Mouse (Mus musculus) embryonic facial prominence, embryonic 13.5 days (tissue): ENCODE data around the gene Dlec1. TPM values are rescaled to one million over a fixed set of nuclear protein-coding genes. Genes with fewer than 3 reads are reported as not detected.

ENCODE experiments used
- ATAC-seq: fragments of 200-750 bp; cut with Nextera tagmentation; 2 replicates; pipeline ENCODE4 v1.8.0; 2017; ENCODE audit warnings: low read depth; ENCODE audit not compliant: insufficient number of reproducible peaks, insufficient read depth, low FRiP score, low TSS enrichment
- H3K27ac ChIP-seq: fragments of 300-500 bp; sonication (generic); 2 replicates; pipeline ENCODE4 v1.5.1; 2015; ENCODE audit warnings: moderate library complexity, mild to moderate bottlenecking, inconsistent platforms
- H3K27me3 ChIP-seq: fragments of 300-500 bp; sonication (generic); 2 replicates; pipeline ENCODE4 v1.6.1; 2015; ENCODE audit warnings: mild to moderate bottlenecking, inconsistent platforms
- H3K36me3 ChIP-seq: fragments of 300-500 bp; sonication (generic); 2 replicates; pipeline ENCODE4 v1.6.1; 2015; ENCODE audit warnings: mild to moderate bottlenecking, inconsistent platforms
- H3K4me1 ChIP-seq: fragments of 300-500 bp; sonication (generic); 2 replicates; pipeline ENCODE4 v1.6.1; 2015; ENCODE audit warnings: inconsistent platforms
- H3K4me2 ChIP-seq: fragments of 300-500 bp; sonication (generic); 2 replicates; pipeline ENCODE4 v1.6.1; 2015; ENCODE audit warnings: moderate library complexity, mild to moderate bottlenecking, inconsistent platforms
- H3K4me3 ChIP-seq: fragments of 300-500 bp; sonication (generic); 2 replicates; pipeline ENCODE4 v1.5.1; 2015; ENCODE audit warnings: mild to moderate bottlenecking, inconsistent platforms
- H3K9ac ChIP-seq: fragments of 300-500 bp; sonication (generic); 2 replicates; pipeline ENCODE4 v1.6.1; 2015; ENCODE audit warnings: mild to moderate bottlenecking, inconsistent platforms
- H3K9me3 ChIP-seq: fragments of 300-500 bp; sonication (generic); 2 replicates; pipeline ENCODE4 v1.6.1; 2016; ENCODE audit warnings: inconsistent platforms
- WGBS: fragments of 180-500 bp; shearing (Covaris S2); methylation state at CpG from one replicate; pipeline ENCODE4 v1.1.7; 2015; ENCODE audit warnings: mixed read lengths; 5-methylcytosine and 5-hydroxymethylcytosine counted together
- polyA plus RNA-seq: library from polyadenylated mRNA; unstranded; fragments of >200 nt; fragmentation: Nextera tagmentation; extraction: Ambion mirVana; gene quantifications from 2 replicates; pipeline ENCODE4 v1.2.1, GENCODE M21; 2015

The Dlec1 gene
- polyA plus RNA-seq, 1 experiment from 2014 or later = 1.1 TPM

DNA sequence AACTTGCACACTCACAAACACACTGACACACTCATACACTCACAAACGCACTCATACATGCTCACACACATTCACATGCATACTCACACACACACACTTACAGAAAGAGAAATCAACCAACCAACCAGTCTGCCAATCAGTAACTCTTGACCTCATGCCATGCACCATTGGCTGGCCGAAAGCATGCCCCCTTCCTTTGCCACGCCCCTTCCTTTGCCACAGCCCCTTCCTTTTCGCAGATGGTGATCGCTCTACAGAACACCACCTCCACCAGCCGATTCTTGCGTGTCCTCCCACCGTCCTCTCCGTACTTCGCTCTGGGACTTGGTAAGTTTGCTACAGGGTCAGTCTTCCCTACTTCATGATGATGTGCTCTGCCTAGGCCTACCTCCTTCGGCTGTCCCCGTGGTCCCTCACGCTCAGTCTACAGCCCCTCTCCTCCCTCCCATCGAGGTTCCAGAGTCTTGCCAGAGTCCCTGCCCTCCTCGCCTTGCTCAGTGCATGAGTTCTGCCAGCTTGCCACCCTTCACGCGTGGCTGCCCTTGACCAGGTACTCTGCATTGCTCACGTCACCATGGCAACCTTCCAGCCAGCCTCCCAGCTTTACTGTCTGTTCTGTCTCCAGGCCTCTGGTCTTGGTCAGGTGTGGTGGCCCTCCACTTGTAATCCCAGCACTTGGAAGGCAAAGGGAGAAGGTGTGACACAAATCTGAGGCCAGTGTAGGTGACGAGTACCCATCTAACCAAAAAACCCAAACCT lies 17.3 kb downstream of the Dlec1 start:
- ATAC-seq = no peak
- WGBS = 87% methylated on average over 19 of the region's 19 CpGs
- Histone ChIP-seq H3K27ac (no peak overlapping the region), H3K4me3 (no peak overlapping the region), H3K9ac (no peak overlapping the region), H3K9me3 (no peaks in the 10 kb centered on the region), H3K36me3 (no peaks in the 10 kb centered on the region), H3K4me1 (no peaks in the 10 kb centered on the region), H3K27me3 (no peaks in the 10 kb centered on the region), H3K4me2 (no peak overlapping the region)

DNA sequence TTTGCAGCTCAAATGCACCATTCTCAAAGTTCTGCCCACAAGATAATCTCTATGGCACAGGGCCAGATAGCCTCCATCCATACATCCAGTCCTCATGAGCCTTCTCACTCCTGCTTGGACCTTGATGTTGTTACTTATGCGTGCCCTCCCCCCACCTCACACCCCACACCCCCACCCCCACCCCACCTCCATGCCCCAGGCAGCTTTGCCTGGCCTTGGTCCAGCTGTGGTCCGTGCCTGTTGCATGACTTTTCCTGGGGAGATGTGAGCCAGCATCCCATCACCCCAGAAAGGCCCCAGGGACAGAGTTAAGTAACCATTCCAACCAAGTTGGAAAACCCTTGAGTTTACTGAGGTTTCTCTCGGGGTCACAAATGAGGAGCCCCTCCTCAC lies 17.9 kb downstream of the Dlec1 start:
- Histone ChIP-seq H3K4me1 (no peaks in the 10 kb centered on the region), H3K27ac (no peak overlapping the region), H3K9me3 (no peaks in the 10 kb centered on the region), H3K4me2 (no peak overlapping the region), H3K27me3 (no peaks in the 10 kb centered on the region), H3K9ac (no peak overlapping the region), H3K36me3 (no peaks in the 10 kb centered on the region), H3K4me3 (no peak overlapping the region)
- 64% methylated on average over 3 of the region's 3 CpGs for WGBS
- no peak for ATAC-seq

DNA sequence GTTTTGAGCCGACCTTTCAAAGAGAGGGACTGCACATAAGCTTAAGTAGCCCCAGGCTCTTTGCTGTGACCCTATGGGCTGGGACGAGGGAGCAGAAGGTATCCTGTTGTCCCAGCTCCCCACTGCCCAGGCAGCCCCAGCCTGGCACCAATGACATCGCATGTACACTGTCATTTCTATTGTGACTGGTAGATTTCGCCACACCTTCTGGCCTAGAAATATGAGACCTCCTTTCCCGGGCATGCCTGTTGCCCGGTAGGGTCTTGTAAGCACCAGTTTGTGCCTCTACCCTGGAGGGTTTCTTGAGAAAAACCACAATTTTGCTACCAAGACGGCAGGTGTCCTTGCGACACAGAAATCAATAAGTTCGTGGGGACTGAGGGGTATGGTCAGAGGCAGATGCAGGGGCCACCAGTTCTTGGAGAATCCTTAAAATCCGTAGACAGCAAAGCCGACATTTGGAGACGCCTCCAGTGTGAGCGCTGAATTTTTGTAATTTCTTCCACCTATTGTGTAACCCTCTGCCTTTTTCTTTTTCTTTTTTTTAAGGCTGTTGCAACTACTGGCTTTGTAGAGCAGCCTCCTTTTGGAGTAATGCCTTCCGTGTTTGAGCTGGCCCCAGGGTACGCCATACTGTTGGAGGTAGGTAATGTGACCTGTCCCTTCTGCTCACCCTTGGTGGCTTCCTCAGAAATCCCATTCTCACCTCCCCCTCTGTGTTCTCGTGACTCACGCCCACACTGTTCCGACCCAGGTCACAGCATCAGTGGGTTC lies 20.5 kb downstream of the Dlec1 start:
- H3K27me3 ChIP-seq = no peaks in the 10 kb centered on the region
- H3K9ac ChIP-seq = no peak overlapping the region
- no peak overlapping the region for H3K4me2 ChIP-seq
- no peak overlapping the region for H3K4me3 ChIP-seq
- no peak overlapping the region for H3K27ac ChIP-seq
- ATAC-seq = no peak
- no peaks in the 10 kb centered on the region for H3K4me1 ChIP-seq
- no peaks in the 10 kb centered on the region for H3K9me3 ChIP-seq
- 75% methylated on average over 18 of the region's 18 CpGs for WGBS
- no peaks in the 10 kb centered on the region for H3K36me3 ChIP-seq

DNA sequence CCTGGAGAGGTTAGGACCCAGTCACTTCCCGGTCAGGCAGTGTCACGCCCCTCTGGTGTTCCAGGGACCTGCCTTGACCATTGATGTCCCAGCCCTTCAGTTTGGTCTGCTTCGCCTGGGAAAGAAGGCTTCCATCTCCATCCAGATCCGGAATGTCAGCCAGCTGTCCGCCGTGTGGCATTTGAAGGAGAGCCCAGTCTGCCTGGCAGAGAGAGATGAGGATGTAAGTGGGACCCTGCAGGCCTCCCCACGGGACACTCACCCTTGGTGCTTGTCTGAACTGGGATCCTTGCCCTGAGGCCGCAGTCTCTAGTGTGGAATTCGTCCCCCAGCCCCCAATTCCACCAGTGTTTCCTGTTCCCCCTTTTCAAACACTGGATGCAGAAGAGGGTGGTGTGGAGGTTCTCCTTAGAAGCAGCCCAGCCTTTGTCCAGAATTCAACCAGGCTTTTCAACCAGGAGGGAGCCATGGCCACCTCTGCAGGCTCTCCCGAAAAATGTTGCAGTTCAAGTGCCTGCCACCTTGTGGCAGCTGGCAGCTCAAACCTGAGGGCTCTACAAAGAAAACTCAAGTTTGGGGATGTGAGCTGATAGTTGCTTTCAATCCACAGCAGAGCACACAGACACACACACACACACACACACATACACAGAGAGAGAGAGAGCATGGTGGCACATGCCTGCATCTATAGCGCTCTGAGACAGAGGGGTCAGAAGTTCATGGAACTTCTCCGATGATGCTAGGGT lies 26.3 kb downstream of the Dlec1 start:
- Histone ChIP-seq H3K36me3 (no peaks in the 10 kb centered on the region), H3K27ac (no peak overlapping the region), H3K4me1 (no peaks in the 10 kb centered on the region), H3K9ac (no peak overlapping the region), H3K4me3 (no peak overlapping the region), H3K4me2 (no peak overlapping the region), H3K27me3 (no peaks in the 10 kb centered on the region), H3K9me3 (no peaks in the 10 kb centered on the region)
- ATAC-seq = no peak
- WGBS = 72% methylated on average over 12 of the region's 12 CpGs

DNA sequence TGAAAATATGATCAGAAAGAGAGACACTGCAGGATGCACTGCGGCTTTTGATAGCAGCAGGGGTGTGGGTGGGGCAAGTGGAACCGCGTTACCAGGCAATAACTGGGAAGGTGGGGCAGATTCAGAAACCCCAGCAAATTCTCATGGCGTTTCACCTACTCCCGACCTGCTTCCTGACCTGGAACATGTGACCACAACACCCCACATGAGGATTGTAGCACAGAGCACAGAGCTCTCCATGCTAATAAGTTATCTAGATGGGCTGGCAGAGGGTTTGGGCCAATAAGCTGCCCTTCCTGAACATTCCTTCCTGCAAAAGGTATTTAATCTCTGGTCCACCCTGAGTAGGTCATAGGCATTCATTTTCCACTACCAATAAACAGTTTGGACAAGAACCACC lies 28.4 kb downstream of the Dlec1 start:
- no peaks in the 10 kb centered on the region for H3K9me3 ChIP-seq
- no peak overlapping the region for H3K9ac ChIP-seq
- no peak overlapping the region for H3K27ac ChIP-seq
- no peak overlapping the region for H3K4me3 ChIP-seq
- no peaks in the 10 kb centered on the region for H3K4me1 ChIP-seq
- no peak overlapping the region for H3K4me2 ChIP-seq
- H3K36me3 ChIP-seq = no peaks in the 10 kb centered on the region
- WGBS = 59% methylated on average over 5 of the region's 5 CpGs
- no peaks in the 10 kb centered on the region for H3K27me3 ChIP-seq
- ATAC-seq = no peak

DNA sequence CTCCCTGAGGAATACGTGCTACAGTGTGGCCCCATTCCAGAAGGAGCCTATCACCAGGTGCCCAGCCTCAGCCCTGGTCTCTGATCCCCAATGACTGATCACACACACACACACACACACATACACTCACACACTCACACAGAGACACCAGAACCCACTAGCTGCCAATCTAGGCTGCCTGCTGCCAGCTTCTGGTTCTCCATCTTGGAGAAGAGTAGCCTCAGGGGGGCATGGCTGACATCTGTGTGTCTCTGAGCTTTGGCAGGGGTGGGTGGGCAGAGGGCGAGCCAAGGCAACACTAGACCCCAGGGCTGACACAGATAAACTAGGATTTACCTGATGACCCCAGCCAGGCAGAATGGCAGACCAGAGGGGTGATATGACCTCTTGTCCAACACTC lies 36.6 kb downstream of the Dlec1 start:
- Histone ChIP-seq H3K27ac (no peak overlapping the region), H3K4me3 (no peak overlapping the region), H3K9ac (no peak overlapping the region), H3K36me3 (no peaks in the 10 kb centered on the region), H3K9me3 (no peaks in the 10 kb centered on the region), H3K4me1 (no peaks in the 10 kb centered on the region), H3K27me3 (no peaks in the 10 kb centered on the region), H3K4me2 (no peak overlapping the region)
- no peak for ATAC-seq
- WGBS = 82% methylated on average over 2 of the region's 2 CpGs

DNA sequence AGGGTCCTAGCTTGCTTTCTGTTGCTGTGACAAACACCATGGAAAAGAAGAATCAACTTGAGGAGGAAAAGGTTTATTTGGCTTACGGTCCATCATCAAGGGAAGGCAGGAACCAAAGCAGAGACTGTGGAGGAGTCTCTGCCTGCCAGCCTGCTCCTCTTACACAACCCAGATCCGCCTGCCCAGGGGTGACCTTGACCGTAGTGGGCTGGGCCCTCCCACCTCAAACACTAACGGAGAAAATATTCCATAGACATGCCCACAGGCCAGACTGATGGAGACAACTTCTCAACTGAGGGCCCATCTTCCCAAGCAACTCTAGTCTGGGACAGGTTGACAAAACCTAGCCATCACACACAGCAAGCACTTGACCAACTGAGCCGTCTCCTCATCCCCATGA lies 39.8 kb downstream of the Dlec1 start:
- 88% methylated on average over 5 of the region's 5 CpGs for WGBS
- no peak for ATAC-seq
- no peak overlapping the region for H3K4me2 ChIP-seq

DNA sequence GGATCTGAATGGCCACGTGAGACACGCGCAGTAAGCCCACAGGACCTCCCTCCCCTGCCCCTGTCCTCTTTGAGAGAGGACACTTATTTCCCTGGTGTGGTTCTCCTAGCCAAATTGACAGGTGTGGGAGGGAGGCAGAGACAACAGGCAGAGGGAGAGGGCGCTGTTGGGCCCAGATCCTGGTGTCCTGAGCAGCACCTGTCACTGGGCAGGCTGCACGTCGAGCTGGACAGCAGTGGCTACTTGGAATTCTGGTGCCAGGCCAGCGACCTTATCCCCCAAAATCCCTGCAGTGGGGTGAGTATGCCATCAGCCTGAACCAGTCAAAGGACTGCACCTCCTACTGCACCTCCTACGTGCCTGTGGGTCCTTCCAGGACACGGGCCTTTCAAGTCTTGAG lies 41.1 kb downstream of the Dlec1 start:
- no peak overlapping the region for H3K9ac ChIP-seq
- H3K4me3 ChIP-seq = no peak overlapping the region
- H3K27me3 ChIP-seq = no peaks in the 10 kb centered on the region
- H3K9me3 ChIP-seq = no peaks in the 10 kb centered on the region
- ATAC-seq = no peak
- WGBS = 70% methylated on average over 9 of the region's 9 CpGs
- H3K27ac ChIP-seq = no peak overlapping the region
- H3K4me1 ChIP-seq = no peaks in the 10 kb centered on the region
- H3K4me2 ChIP-seq = no peak overlapping the region
- no peaks in the 10 kb centered on the region for H3K36me3 ChIP-seq

More for the DNA sequence above, 39.8 kb downstream of the Dlec1 start:
- no peaks in the 10 kb centered on the region for H3K4me1 ChIP-seq
- H3K27ac ChIP-seq = no peak overlapping the region
- no peak overlapping the region for H3K9ac ChIP-seq
- H3K36me3 ChIP-seq = no peaks in the 10 kb centered on the region
- no peaks in the 10 kb centered on the region for H3K27me3 ChIP-seq
- no peaks in the 10 kb centered on the region for H3K9me3 ChIP-seq
- no peak overlapping the region for H3K4me3 ChIP-seq

DNA sequence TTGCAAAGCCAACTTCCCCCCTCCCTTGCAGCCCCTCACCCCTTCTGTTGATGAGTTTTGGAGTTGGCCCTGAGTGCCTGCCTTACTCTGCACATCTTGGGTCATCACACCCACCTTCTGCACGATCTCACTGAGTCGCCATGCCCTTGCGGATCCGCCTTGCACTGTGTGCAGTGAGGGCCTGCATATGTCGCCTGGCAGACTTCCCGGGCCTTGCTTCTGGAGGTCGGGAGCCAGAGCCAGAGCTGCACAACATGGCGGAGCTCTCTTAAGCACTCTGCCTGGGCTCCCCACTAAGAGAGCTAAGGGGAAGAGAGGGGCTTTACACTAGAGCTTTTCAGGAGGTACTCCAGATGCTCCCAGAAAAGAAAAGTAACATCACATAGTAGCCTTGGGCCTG lies 42.4 kb downstream of the Dlec1 start:
- no peak overlapping the region for H3K27ac ChIP-seq
- 77% methylated on average over 8 of the region's 8 CpGs for WGBS
- no peaks in the 10 kb centered on the region for H3K36me3 ChIP-seq
- H3K4me2 ChIP-seq = no peak overlapping the region
- no peak overlapping the region for H3K9ac ChIP-seq
- H3K4me3 ChIP-seq = no peak overlapping the region
- H3K4me1 ChIP-seq = no peaks in the 10 kb centered on the region
- no peak for ATAC-seq
- no peaks in the 10 kb centered on the region for H3K9me3 ChIP-seq
- no peaks in the 10 kb centered on the region for H3K27me3 ChIP-seq

DNA sequence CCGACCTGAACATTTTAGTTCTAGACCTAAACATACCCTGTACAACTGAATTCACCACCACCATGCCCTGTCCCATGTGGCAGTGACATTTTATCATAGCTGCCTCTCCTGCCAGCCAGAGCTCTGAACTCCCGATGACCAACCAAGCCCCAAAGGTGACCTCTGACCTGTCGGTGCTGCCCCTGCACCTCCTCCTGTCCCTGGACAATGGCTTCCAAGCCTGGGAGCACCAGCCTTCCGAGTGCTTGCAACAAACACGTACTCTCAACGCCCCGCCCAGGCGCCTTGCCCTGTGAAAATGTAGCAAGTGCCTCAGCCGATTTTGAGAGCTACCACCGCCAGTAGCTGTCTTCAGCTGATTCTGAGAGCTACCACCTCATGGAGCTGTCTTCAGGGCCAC lies 42.9 kb downstream of the Dlec1 start:
- Histone ChIP-seq H3K27ac (no peak overlapping the region), H3K4me1 (no peaks in the 10 kb centered on the region), H3K4me3 (no peak overlapping the region), H3K36me3 (no peaks in the 10 kb centered on the region), H3K27me3 (no peaks in the 10 kb centered on the region), H3K9ac (no peak overlapping the region), H3K9me3 (no peaks in the 10 kb centered on the region), H3K4me2 (no peak overlapping the region)
- no peak for ATAC-seq
- 53% methylated on average over 10 of the region's 10 CpGs for WGBS

DNA sequence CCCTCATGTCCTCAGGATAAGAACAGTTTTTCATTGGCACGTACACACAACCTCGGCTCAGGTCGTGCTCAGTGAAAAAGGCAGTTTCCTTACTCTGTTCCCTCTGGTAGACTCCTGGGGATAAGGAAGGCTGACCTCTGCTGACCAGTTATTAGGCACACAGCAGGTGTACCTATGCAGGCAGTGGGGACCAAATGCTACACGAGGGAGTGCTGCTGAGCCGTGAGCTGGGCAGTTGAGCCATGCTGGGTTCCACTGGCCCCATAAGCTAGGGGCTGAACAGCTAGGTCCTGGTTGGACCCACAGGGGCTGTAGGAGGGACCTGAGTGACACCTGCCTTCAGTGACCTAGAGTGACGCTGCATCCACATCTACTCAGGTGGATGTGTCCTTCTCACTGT lies 43.4 kb downstream of the Dlec1 start:
- Histone ChIP-seq H3K4me1 (no peaks in the 10 kb centered on the region), H3K9ac (no peak overlapping the region), H3K4me2 (no peak overlapping the region), H3K4me3 (no peak overlapping the region), H3K27me3 (no peaks in the 10 kb centered on the region), H3K27ac (no peak overlapping the region), H3K9me3 (no peaks in the 10 kb centered on the region), H3K36me3 (no peaks in the 10 kb centered on the region)
- no peak for ATAC-seq
- WGBS = 51% methylated on average over 6 of the region's 6 CpGs
